Mouse (Mus musculus): Measurements from ENCODE around the gene Fam114a1.

Gene Fam114a1

DNA sequence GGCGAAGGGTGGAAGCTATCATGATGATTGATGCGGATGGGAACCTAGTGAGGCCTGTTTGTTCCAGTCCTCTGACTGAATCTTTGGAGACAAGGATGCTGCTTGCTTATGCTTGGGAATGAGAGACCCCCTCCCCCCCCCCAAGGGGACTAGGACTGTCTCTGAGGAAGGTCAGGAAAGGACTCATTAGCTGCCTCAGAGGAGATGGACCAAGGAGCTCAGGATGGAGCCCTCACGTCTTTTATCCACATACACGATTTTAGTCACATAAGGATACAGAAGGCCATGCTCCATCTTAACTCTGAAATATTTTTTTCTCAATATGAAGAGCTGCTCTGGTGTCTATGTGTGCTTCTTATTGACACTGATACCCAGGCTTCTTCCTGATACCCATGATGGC, 92.4 kb downstream of the Fam114a1 start:
- DNase-seq: no peak

DNA sequence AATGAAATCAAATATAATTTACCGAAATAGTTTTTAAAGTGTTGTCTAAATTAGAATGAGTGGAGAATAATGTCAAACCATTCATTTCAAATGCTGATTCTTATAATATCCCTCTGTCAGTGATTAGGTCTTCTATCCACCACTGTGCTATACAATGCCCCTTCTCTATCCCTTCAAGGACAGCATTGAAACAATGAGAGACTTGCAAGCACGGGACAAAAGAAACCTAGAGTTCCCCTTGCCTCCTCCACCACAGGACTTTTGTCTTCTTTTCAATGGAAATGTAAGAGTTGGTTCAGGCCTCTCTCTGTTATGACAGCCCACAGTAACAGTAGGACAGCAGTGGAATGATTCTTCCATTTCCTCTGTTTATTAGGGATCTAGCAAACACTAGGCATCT, 93.4 kb downstream of the Fam114a1 start:
- no peak for DNase-seq

DNA sequence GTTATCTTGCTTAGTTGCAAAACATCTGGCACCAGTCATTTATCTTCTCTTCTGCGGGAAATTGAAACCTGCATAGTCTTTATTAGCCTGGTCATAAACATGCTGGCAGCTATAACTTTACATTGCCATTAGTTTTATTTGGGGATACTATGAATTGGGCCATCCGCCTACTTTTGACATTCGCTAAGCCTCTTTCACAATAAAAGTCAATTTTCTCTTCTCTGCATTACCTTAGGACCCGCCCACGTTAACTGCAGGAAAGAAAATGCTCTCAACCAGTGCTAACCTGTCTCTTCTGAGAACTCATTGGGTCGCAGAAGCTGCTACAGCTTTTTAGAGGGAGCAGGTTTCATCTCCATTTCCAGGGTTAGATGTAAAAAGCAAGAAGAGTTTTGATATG, 98.3 kb downstream of the Fam114a1 start:
- DNase-seq: no peak

DNA sequence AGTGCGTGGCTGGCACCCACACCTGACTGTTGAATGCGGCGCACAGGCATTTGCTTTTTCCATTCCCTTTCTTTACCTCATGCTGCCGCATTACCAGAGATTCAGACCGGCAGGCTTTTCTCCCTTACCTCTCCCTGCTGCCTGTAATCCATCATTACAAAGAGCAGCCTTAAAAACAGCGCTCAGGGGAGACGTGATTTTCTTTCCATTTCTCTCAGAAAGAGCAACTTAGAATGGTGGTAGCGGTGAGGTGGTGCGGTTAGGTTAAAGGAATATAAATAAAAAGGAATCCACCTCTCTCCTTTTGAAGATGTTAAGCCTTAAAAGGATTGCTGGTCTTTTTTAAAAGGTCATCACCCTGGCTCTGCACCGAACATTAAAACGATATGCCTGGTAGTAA, 100.0 kb downstream of the Fam114a1 start:
- no peak for DNase-seq

DNA sequence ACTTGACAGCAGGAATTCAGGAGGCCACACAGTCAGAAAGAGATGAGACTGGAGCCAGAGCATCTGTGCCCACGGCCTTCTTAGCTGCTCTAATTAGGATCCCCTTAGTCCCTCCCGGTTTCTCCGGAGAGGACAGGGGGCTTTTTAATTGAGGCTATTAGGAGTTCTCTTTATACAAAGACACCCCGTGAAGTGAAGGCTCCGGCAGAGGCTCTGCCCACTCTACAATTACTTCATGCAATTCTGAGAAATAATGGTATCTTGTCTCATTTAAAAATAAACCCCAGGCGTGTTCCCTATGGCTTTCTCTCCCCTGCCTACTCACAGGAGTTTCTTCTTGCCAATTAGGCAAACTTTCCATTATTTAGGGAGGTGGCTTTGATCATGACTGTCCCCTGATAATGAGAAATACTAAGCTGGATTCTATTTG, 101.8 kb downstream of the Fam114a1 start:
- no peak for DNase-seq

DNA sequence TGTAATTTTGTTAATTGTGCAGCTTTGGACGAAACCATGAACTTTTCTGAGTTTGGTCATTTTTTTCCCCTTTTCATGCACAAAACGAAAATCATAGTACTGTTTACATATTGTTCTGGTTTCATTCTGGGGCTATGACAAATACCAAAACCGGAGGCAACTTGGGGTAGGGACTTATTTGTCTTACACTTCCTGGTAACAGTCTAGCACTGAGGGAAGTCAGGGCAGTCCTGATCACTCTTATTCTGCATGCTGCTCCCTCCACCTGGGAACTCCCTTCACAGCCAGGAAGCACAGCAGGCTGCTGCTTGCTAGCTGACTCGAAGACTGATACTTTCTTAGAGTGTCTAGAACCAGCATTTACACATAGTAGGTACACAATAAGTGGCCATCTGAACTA, 103.4 kb downstream of the Fam114a1 start:
- DNase-seq: no peak

DNA sequence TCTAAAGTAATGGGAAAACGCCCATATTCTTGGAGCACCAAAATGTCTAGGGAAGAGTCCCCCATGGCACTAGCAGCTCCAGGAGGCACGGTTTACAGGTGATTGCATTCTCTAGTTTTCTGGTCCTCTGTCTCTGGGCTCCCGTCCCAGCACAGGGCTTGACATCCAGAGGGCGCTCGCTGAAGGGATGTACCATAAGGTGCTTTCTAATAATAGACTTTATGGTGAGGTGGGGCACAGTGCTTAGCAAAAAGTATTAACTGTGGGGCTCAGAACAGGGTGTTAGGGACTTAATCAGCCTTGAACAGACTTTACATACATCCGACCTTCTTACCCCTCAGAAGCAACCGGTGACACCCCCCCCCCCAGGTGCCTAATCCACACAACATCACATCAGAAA, 104.8 kb downstream of the Fam114a1 start:
- DNase-seq: no peak

DNA sequence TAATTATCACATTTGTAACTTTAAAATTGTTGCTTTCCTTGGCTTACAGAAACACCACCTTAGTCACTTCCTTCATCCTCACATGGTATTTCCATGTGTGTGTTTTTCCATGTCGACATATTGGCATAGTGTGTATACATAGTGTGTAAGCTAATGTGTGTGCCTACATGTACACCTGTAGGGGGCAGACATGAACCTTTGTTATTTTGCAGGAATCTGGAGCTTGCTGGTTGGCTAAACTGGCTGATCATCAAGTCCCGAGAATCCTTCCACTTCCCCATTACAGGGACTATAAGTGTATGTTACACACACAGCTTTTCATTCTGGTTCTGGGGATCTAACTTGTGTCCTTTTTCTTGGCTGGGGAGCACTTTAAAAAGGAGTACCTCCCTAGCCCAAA, 106.2 kb downstream of the Fam114a1 start:
- DNase-seq: no peak

DNA sequence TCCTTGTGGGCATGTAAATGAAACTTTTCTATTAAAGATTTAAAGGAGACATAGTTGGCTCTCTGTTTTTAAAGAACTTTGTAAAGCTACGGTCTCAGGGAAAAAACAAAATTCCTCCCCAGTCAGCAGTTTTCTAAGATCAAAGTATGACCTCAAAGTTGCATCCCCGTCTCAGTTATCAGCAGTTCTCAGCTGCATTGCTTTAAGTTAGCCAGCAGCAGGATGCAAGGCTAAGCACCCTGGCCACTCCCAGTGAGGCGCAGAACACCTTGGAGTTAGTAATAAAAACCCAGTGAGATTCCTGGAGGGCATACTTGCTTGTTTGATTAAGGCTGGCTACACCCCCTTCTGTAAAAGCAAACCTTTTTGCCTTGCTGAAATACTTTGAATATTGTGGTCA, 106.9 kb downstream of the Fam114a1 start:
- DNase-seq: no peak

DNA sequence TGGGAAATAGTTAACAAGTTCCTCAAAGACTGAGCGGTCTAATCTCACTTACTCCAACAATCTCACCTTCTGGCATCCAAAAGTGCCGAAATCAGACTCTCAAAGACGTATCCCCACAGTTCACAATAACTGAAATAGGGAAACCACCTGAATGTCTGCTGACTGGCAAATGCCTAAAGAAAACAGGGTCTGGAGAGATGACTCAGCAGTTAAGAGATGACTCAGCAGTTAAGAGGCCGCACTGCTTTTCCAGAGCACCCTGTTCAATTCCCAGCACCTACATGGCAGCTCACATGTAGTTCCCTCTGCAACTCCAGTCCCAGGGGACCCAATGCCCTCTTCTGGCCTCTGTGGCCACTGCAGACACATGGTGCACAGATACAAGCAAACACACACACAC, 108.2 kb downstream of the Fam114a1 start:
- DNase-seq: no peak

DNA sequence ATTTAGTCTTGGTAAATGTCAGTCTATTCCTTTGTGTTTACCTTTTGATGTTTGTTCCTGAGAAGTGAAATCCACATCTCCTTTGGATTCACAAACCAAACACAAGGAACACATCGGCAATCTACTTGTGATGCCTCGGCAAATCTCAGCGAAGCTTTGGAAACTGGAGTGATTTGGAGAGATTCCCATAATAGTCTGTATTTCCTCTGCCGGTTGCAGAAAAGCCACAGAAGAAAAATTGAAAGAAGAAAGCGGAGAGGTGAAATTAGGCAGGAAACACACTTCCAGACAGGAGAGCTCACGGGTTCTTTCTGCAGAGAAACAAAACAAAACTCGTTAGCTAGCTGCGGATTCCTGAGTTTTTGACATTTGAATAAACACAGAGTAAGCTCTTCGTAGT, 110.0 kb downstream of the Fam114a1 start:
- no peak for DNase-seq

DNA sequence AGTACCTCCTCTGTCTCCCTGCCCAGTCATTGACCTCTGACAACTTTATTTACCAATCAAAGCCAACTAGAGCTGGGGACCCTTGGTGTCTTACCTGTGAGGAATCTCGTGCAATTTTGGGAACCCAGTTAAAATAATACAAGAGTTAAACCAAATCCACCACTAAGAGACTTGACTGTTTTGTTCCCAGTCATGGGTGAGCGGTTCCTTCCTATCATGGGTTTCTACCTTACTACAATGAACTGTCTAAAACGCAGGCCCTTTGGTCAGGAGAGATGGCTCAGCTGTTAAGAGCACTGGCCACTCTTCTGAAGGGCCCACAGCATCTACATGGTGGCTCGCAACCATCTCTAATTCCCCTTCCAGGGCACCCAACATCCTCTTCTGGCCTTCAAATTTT, 112.0 kb downstream of the Fam114a1 start:
- DNase-seq: no peak

DNA sequence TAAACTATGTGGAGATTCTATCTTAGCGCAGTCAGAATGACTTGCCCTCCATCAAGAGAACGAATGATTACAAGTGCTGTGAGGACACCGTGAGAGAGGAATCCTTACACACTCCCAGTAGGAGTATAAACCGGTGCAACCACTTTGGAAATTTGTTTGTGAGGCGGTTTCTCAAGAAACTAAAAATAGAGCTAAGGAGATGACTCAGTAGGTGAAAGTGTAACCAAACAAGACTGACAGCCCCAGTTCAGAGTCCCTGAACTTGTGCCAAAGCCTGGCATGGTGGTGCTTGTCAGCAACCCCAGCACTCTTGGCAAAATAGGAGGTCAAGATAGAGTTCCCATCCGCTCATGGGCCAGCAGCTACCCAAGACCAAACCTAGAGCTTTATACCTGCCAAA, 116.7 kb downstream of the Fam114a1 start:
- DNase-seq: no peak

DNA sequence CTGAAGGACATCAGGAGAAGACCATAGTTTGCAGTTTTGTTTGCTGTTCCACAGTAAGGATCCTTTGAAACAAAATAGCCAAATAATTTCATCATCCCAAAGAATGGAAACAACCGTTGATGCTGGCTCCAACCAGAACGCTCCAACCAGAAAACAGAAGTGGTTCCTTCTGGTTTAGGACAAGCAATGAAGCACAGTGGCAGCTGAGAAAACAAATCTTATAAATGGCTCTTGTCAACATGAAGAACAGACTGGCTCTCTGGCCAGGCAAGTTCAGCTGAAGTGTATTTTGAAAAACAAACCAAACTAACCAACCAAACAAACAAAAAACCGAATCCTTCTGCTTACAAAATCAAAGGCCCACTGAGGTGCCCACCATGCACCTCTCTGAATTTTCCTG, 119.8 kb downstream of the Fam114a1 start:
- no peak for DNase-seq

DNA sequence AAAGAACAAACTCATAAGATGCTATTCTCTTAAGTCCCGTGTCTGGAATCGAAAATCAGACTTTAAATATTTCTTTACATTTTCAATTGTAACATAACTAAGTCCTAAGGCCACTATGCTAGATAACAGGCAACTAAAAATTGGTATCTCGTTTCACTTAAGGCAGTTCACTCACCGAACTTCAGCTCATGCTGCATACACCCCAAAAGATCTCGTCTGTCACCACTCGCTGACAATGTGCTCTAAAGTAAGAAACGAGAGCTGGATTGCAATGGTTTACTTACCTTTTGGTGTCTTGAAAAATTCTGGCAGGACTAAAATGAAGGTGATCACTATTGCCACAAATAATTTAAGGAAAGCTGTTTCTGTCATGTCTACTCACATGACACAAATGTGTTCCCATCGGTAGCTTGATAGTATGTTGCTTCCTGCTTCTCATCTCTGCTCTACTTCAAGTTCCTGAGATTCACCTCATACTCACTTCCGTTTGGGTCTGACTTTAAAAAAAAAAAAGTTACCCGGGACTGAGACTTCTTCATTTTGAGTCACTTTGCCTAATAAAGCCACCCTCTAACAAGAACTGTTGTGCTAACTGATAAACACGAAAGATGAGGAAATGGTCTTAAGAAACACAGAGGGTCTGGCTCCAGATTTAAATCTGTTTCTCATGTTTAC, 121.5 kb downstream of the Fam114a1 start:
- DNase-seq: no peak
